Mouse (Mus musculus) stomach, postnatal 0 days (tissue): ENCODE measurements at regions not wholly inside any gene's neighbourhood (a gene's known extent, or its start where the extent isn't known, plus 50 kb on each side); places are given as distances from the start of the nearest gene placed in this dataset.

Experiments used
- CTCF ChIP-seq: IDR thresholded peaks from 2 replicates; pipeline ENCODE4 v1.5.1; 2016; ENCODE audit warnings: antibody characterized with exemption, low read depth, mild to moderate bottlenecking, moderate library complexity
- EP300 ChIP-seq: optimal IDR thresholded peaks from 2 replicates; pipeline ENCODE3; 2016; ENCODE audit warnings: antibody characterized with exemption

DNA sequence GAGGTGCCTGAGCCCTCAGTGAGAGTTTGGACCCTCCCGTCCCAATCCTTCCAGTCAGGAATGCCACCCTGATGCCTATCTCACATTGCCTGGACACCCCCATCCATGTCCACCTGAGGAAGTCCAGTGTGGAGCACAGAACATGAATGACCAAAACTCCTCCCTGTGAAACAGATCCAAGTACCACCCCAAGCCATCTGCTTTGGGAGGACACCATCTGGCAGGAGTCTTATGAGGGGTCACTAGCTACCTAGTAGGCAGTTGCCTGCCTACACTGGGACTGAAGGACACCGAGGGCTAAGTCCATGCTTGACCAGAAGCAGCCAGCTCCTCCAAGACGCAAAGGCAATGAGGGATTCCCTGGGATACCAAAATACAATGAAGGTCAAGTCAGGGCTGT is 119.9 kb upstream of the Ppp1r26 start:
- TF ChIP-seq CTCF (no peak), EP300 (no peak)
